Mouse (Mus musculus) thymus, postnatal 36 days (tissue): Measurements from ENCODE around the gene Acer2.
"Not testable (repeated sequence)": the region's sequence is repeated elsewhere in the genome, so short reads cannot be mapped to it uniquely, and the experiment has no call there.

Experiments used
- DNase-seq, 2 experiments: peaks; one replicate each; pipeline ENCODE4 v3.0.0; 2022; ENCODE audit warnings: mixed read lengths in 2 of 2

Acer2 gene

GRCm38 (mm10) chr4:86874146-86874847 lies at the start of gene Acer2:
Gene Acer2 (plus strand): TSS chr4:86874396.
- peak; percentile 93 to 94 for DNase-seq

- no peak for DNase-seq
These were observed 49.1 kb upstream of the Acer2 start for GRCm38 (mm10) chr4:86825143-86825542.

- no peak for DNase-seq
These were observed 42.3 kb upstream of the Acer2 start for GRCm38 (mm10) chr4:86831896-86832295.

- not testable (repeated sequence) for DNase-seq
These were observed 33.1 kb upstream of the Acer2 start for GRCm38 (mm10) chr4:86841141-86841540.

GRCm38 (mm10) chr4:86845384-86845783 lies 28.8 kb upstream of the Acer2 start:
- no peak for DNase-seq

- DNase-seq, result no peak
These were observed 26.9 kb upstream of the Acer2 start for GRCm38 (mm10) chr4:86847246-86847645.

GRCm38 (mm10) chr4:86851331-86851730 lies 22.9 kb upstream of the Acer2 start:
- DNase-seq, result no peak

- DNase-seq, result no peak
These were observed 22.2 kb upstream of the Acer2 start for GRCm38 (mm10) chr4:86852018-86852417.

- DNase-seq, result no peak
These were observed 21.2 kb upstream of the Acer2 start for GRCm38 (mm10) chr4:86852813-86853590.

GRCm38 (mm10) chr4:86856304-86857112 lies 17.7 kb upstream of the Acer2 start:
- DNase-seq, result no peak

- peak; percentile 93 to 94 for DNase-seq
These were observed 16.8 kb upstream of the Acer2 start, which contains the start of gene Rps6 for GRCm38 (mm10) chr4:86857113-86858069. Gene Rps6 (minus strand): TSS chr4:86857412.

GRCm38 (mm10) chr4:86858070-86858440 lies 16.1 kb upstream of the Acer2 start:
- DNase-seq, result no peak

- DNase-seq, result no peak
These were observed 10.1 kb upstream of the Acer2 start for GRCm38 (mm10) chr4:86864087-86864486.

- DNase-seq, result no peak
These were observed 2.2 kb upstream of the Acer2 start for GRCm38 (mm10) chr4:86871988-86872387.

- DNase-seq, result no peak
These were observed 1.1 kb upstream of the Acer2 start for GRCm38 (mm10) chr4:86873072-86873471.

GRCm38 (mm10) chr4:86879477-86879876 lies 5.3 kb downstream of the Acer2 start:
- no peak for DNase-seq

GRCm38 (mm10) chr4:86881178-86881577 lies 7.0 kb downstream of the Acer2 start:
- no peak for DNase-seq

- DNase-seq, result no peak
These were observed 8.2 kb downstream of the Acer2 start for GRCm38 (mm10) chr4:86882413-86882812.

- peak; percentile 61 for DNase-seq
These were observed 10.7 kb downstream of the Acer2 start for GRCm38 (mm10) chr4:86884945-86885344.

- peak in 1 of 2 experiments; percentile 31 for DNase-seq
These were observed 11.6 kb downstream of the Acer2 start for GRCm38 (mm10) chr4:86885790-86886159.

GRCm38 (mm10) chr4:86886160-86886878 lies 12.1 kb downstream of the Acer2 start:
- DNase-seq, result peak; percentile 46 to 48
